Mouse (Mus musculus): ENCODE data around the gene Il5.

GRCm38 (mm10) chr11:53749306-53749705 lies 28.7 kb downstream of the Il5 start:
- TF ChIP-seq CTCF (IDR thresholded peaks at IDR 0.05; ENCODE audit: control insufficient read depth, insufficient read depth, low read length) (no peak), POLR2A (IDR thresholded peaks at IDR 0.05; ENCODE audit: borderline replicate concordance, control insufficient read depth, low read depth, low read length) (no peak)

Data from bone marrow, adult 2 months (tissue).